Mouse (Mus musculus) kidney, adult 18-20 months (tissue): ENCODE measurements around the gene Dgki.
A peak's percentile ranks its signal among the peaks of the same experiment; 100 is the strongest.

Experiments used
- DNase-seq: peaks from one replicate; pipeline ENCODE4 v3.0.0; 2021

Dgki gene

DNA sequence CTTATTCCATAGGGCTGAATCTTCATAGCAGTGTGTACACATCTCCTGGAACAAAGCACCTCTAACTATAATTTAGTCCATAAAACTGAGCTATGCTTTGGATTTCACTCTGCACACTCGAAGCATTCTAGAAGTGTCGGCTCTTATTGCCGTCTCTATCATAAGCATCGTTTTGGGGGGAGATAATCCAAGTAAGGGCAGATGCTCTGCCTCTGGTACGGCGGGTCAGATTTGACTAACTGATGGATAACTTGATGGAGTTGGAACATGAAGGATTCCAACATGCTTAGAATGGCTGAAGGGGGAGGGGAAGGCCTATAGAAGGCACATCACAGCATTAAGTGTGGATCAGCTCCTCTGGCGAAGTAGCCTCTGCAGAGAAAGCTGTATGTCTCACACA is 242.4 kb downstream of the Dgki start:
- no peak for DNase-seq

GRCm38 (mm10) chr6:37055634-37056033 is 244.3 kb downstream of the Dgki start:
- DNase-seq = no peak

- DNase-seq = no peak
Observed at GRCm38 (mm10) chr6:37055128-37055527, 244.9 kb downstream of the Dgki start.

GRCm38 (mm10) chr6:37054435-37055020 is 245.5 kb downstream of the Dgki start:
- DNase-seq = no peak

GRCm38 (mm10) chr6:37053411-37053810 is 246.6 kb downstream of the Dgki start:
- DNase-seq = no peak

DNA sequence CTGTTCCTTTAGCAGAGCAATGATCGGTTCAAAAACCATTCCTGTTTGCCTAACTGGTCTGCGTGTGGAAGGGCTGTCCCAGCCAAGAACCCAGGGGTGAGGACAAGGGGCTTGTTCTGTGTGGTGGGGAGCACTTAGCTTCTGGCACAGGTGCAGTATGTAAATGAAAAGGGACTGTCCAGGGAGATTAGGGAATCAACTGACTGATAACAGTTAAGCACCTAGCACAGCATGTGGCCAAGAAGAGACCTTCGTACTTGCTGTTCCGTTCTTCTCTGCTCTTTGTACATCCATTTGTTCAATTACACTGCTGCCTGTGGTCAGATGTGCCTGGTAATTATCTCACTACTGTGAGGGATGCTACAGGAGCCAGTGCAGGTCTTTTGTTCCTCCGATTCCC is 248.3 kb downstream of the Dgki start:
- DNase-seq = no peak

- no peak for DNase-seq
Observed at GRCm38 (mm10) chr6:37051150-37051549, 248.8 kb downstream of the Dgki start.

DNA sequence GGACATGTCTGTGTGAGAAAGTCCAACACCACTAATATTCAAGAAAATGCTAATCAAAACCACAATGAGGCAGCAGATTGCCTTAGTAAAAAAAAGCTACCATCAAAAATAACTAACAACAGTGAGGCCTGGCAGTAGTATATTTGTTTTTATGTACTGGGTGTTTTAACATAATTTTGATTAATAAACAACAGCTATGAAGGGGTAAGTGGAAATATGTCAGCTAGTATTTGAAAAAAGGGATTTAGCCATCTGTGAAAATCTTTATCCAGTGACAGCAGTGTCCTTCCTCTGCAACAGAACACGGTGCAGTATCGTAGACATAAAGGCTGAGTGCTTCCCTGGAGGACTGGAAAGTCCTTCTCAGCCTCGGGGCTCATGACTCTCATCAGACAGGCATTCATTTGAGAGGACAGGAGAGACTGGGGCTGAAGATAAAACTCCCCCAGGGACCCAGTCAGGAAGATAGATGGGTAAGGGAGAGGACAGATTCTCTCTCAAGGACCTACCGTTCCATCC is 252.3 kb downstream of the Dgki start:
- DNase-seq = no peak

GRCm38 (mm10) chr6:37046152-37046788 is 253.7 kb downstream of the Dgki start:
- peak; percentile 64 for DNase-seq

DNA sequence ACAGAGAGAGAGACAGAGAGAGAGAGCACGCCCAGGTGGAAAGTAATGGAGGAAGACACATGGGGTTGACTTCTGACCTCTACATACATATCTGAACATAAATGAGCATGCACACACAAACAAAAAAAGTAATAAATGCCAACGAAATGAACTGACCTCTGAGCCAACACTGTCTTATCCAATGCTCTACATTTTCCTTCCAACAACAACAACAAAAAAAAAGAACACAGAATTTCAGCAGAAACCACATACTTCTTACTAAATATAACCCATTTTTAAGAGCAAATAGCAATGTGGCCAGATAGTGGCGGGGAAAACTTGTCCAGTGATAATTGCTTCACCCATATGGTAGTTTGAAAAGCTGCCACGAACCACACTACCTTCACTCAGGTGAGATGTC is 255.2 kb downstream of the Dgki start:
- no peak for DNase-seq

GRCm38 (mm10) chr6:37038444-37038843 is 261.5 kb downstream of the Dgki start:
- DNase-seq = no peak

- no peak for DNase-seq
Observed at GRCm38 (mm10) chr6:37037115-37037908, 262.7 kb downstream of the Dgki start.

GRCm38 (mm10) chr6:37035681-37036080 is 264.3 kb downstream of the Dgki start:
- DNase-seq = no peak

GRCm38 (mm10) chr6:37030986-37031385 is 269.0 kb downstream of the Dgki start:
- no peak for DNase-seq

GRCm38 (mm10) chr6:37030402-37030801 is 269.6 kb downstream of the Dgki start:
- no peak for DNase-seq

- DNase-seq = no peak
Observed at GRCm38 (mm10) chr6:37028841-37029240, 271.1 kb downstream of the Dgki start.

GRCm38 (mm10) chr6:37028300-37028699 is 271.7 kb downstream of the Dgki start:
- no peak for DNase-seq

DNA sequence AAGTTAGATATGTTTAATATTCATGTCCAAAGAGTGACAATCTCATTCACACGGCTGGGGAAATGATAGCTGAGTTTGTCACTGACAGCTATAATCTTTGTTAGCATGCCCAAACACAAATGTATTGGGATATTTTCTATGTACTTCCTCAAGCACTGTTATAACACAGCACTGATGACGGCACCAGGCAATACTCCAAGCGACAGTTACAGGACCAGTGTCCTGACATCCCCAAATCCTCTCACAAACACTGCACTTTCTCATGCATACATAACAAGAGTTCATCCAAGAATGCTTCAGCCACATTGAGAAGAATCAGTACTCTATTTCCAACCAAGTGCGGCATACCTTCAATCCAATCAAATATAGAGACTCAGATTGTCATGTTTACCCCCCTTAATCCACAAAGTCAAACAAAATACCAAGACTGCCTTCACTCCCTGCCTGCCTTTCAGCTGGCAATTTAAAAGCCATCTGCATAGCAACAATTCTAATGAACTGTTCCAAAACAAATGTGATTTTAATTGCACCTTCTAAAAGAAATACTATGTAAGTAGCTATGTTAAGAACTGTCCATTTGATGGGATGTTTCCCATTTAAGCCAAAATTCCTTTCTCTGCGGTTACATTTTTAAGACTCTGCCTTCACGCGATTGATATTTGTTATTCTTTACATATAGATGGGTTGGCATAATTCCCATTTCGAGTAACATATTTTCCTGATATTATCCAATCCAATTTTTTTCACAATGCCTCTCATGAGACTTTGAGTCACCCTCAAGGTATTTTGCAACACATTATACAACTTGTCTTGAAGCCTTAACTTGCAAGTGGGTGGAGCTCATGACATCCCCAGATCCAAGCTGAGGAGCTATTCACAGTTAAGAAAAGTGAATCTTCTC is 273.4 kb downstream of the Dgki start:
- no peak for DNase-seq

GRCm38 (mm10) chr6:37016046-37016445 is 283.9 kb downstream of the Dgki start:
- DNase-seq = no peak

DNA sequence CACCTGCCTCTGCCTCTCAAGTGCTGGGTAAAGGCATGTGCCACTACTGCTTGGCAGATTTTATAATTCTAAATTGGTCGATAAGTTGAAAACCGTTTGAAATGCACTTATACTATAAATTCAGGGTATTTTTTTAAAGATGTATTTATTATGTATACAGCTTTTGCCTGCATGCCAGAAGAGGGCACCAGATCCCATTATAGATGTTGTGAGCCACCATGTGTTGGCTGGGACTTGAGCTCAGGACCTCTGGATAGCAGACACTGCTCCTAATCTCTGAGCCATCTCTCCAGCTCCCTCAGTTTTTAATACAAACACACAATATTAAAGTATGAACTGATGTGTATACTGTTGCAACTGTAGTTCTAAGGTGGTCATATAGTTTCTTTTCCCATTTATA is 288.4 kb downstream of the Dgki start:
- no peak for DNase-seq

- DNase-seq = no peak
Observed at GRCm38 (mm10) chr6:37007573-37007972, 292.4 kb downstream of the Dgki start.

GRCm38 (mm10) chr6:37004914-37005313 is 295.1 kb downstream of the Dgki start:
- no peak for DNase-seq

- no peak for DNase-seq
Observed at GRCm38 (mm10) chr6:37003235-37003634, 296.7 kb downstream of the Dgki start.
